Mouse (Mus musculus) right cerebral cortex, postnatal 10 days (tissue): ENCODE data around the gene Trmt6.

Source experiments
- DNase-seq, 2 experiments: peaks; one replicate each; pipeline ENCODE4 v3.0.0; 2021; ENCODE audit warnings: low spot score in 2 of 2

Gene Trmt6

GRCm38 (mm10) chr2:132815608-132816314, at the start of gene Trmt6, which contains the start of gene Mcm8:
TSS of gene Trmt6 (minus strand) at chr2:132816055.
TSS of gene Mcm8 (plus strand) at chr2:132816141.
- DNase-seq: peak; percentile 95 to 96

GRCm38 (mm10) chr2:132863325-132863724, 47.5 kb upstream of the Trmt6 start:
- DNase-seq: no peak

- DNase-seq: peak in 1 of 2 experiments; percentile 51
These were observed 45.6 kb upstream of the Trmt6 start for GRCm38 (mm10) chr2:132861456-132861855.

GRCm38 (mm10) chr2:132860435-132860834, 44.6 kb upstream of the Trmt6 start:
- no peak for DNase-seq

- no peak for DNase-seq
These were observed 40.5 kb upstream of the Trmt6 start for GRCm38 (mm10) chr2:132856333-132856732.

- DNase-seq: no peak
These were observed 37.2 kb upstream of the Trmt6 start for GRCm38 (mm10) chr2:132853051-132853450.

GRCm38 (mm10) chr2:132849141-132849540, 33.3 kb upstream of the Trmt6 start:
- peak; percentile 25 to 36 for DNase-seq

- DNase-seq: no peak
These were observed 32.5 kb upstream of the Trmt6 start for GRCm38 (mm10) chr2:132848361-132848760.

- peak in 1 of 2 experiments; percentile 28 for DNase-seq
These were observed 31.7 kb upstream of the Trmt6 start for GRCm38 (mm10) chr2:132847581-132847980.

- peak; percentile 96 to 97 for DNase-seq
These were observed 30.8 kb upstream of the Trmt6 start, which contains the start of gene Crls1 for GRCm38 (mm10) chr2:132846407-132847358. TSS of gene Crls1 (plus strand) at chr2:132846666.

- DNase-seq: no peak
These were observed 25.2 kb upstream of the Trmt6 start for GRCm38 (mm10) chr2:132841071-132841470.

- DNase-seq: no peak
These were observed 12.9 kb downstream of the Trmt6 start for GRCm38 (mm10) chr2:132802976-132803375.

GRCm38 (mm10) chr2:132794204-132794586, 21.7 kb downstream of the Trmt6 start:
- DNase-seq: no peak

- DNase-seq: no peak
These were observed 22.2 kb downstream of the Trmt6 start for GRCm38 (mm10) chr2:132793441-132794203.

- no peak for DNase-seq
These were observed 31.8 kb downstream of the Trmt6 start for GRCm38 (mm10) chr2:132784039-132784438.

- peak; percentile 90 to 92 for DNase-seq
These were observed 34.3 kb downstream of the Trmt6 start for GRCm38 (mm10) chr2:132781439-132782068.

- DNase-seq: no peak
These were observed 34.9 kb downstream of the Trmt6 start, which contains the start of gene Chgb for GRCm38 (mm10) chr2:132780978-132781377. TSS of gene Chgb (plus strand) at chr2:132781278.

- no peak for DNase-seq
These were observed 45.0 kb downstream of the Trmt6 start for GRCm38 (mm10) chr2:132770822-132771221.

- DNase-seq: peak; percentile 71 to 81
These were observed 57.9 kb downstream of the Trmt6 start for GRCm38 (mm10) chr2:132757911-132758310.
